Mouse (Mus musculus) myocyte (in vitro differentiated cells): ENCODE results near the gene Tmed1.

Experiments
- E2F4 ChIP-seq: IDR thresholded peaks from one replicate; pipeline ENCODE4 v1.6.1; 2011; ENCODE audit warnings: mild to moderate bottlenecking, control low read depth, moderate library complexity; ENCODE audit not compliant: insufficient read depth
- MAX ChIP-seq: IDR thresholded peaks from one replicate; pipeline ENCODE4 v1.6.1; 2011; ENCODE audit warnings: low read depth, mild to moderate bottlenecking, control low read depth
- POLR2A ChIP-seq: IDR thresholded peaks from one replicate; pipeline ENCODE4 v1.6.1; 2011; ENCODE audit warnings: low read depth, mild to moderate bottlenecking, control low read depth, moderate library complexity; ENCODE audit not compliant: insufficient read length
- SRF ChIP-seq: IDR thresholded peaks from one replicate; pipeline ENCODE4 v1.6.1; 2011; ENCODE audit warnings: low read depth; ENCODE audit not compliant: control insufficient read depth, insufficient read length
- TCF3 ChIP-seq: IDR thresholded peaks from one replicate; pipeline ENCODE4 v1.6.1; 2011; ENCODE audit warnings: low read depth, control low read depth; ENCODE audit not compliant: insufficient read length

- no peak for TF ChIP-seq SRF
- TF ChIP-seq TCF3, result no peak
- TF ChIP-seq POLR2A, result peak; percentile 37
- no peak for TF ChIP-seq MAX
- no peak for TF ChIP-seq E2F4
These were observed 2.2 kb downstream of the Tmed1 start for GRCm38 (mm10) chr9:21507753-21508430.
